12 mouse cellular contexts compared by ENCODE assay signal in the genomic region with DNA sequence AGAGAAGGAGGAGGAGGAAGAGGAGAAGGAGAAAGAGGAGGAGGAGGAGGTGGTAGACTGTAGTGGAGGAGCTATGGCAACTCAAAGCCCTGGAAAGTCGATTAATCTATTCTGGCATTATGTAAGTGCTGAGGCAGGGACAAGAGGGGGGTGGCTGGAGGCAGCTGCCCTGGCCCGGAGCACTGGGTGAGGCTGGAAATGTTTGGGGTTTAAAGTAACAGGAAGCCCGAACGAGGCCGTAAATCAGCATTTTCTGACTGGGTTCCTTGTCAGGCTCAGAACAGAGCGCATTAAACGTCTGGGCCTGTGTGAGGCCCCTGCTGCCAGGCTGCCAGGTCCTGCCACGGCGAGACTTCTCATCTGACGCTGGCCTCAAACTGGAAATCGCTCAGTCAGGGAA.
DNase-seq lines count a peak whose midpoint lies in the region; ATAC-seq and TF ChIP-seq lines count a peak whose summit lies in the region.
"Had no signal": no experiment of that assay in that cellular context is flagged by ENCODE, and none has a peak within 500 bp of the region (broad histone marks: within the 10 kb centered on the region; RNA-seq: fewer than 3 reads in every experiment).

No protein-coding gene starts in this region.

- no peak for TF ChIP-seq POLR2A in kidney, adult 2 months (IDR thresholded peaks at IDR 0.05; ENCODE audit: low read depth, low read length)

- H3K9ac ChIP-seq in kidney, embryonic 14.5 days (ENCODE audit: low read depth, low read length), result no peak overlapping the region
- no peak overlapping the region for H3K9ac ChIP-seq in embryonic facial prominence, embryonic 12.5 days
- H3K9ac ChIP-seq in hindbrain, embryonic 12.5 days, result no peak overlapping the region
- H3K9ac ChIP-seq: intestine, embryonic 15.5 days had no signal

- H3K27me3 ChIP-seq in kidney, adult 2 months (replicated peaks; ENCODE audit: control insufficient read depth, insufficient read depth, low read length), result no peaks in the 10 kb centered on the region
- no peaks in the 10 kb centered on the region for H3K27me3 ChIP-seq in kidney, embryonic 14.5 days (ENCODE audit: control insufficient read depth, insufficient read depth, low read length)
- H3K27me3 ChIP-seq in embryonic facial prominence, embryonic 12.5 days, result peaks cover 3% of the 10 kb centered on the region; the same call in 1 of the 2 replicates
- H3K27me3 ChIP-seq in hindbrain, embryonic 12.5 days, result no peaks in the 10 kb centered on the region

- H3K36me3 ChIP-seq in kidney, adult 2 months (ENCODE audit: control insufficient read depth, insufficient read depth, low read length), result no peaks in the 10 kb centered on the region
- H3K36me3 ChIP-seq in kidney, embryonic 14.5 days (ENCODE audit: control insufficient read depth, insufficient read depth, low read length), result no peaks in the 10 kb centered on the region
- H3K36me3 ChIP-seq in embryonic facial prominence, embryonic 12.5 days, result no peaks in the 10 kb centered on the region
- H3K36me3 ChIP-seq in hindbrain, embryonic 12.5 days, result no peaks in the 10 kb centered on the region
- H3K36me3 ChIP-seq: intestine, embryonic 15.5 days had no signal

- H3K4me1 ChIP-seq in kidney, adult 2 months (ENCODE audit: control insufficient read depth, insufficient read depth, low read length), result no peaks in the 10 kb centered on the region
- peaks cover 30% of the 10 kb centered on the region for H3K4me1 ChIP-seq in kidney, embryonic 14.5 days (ENCODE audit: control insufficient read depth, insufficient read depth, low read length)
- peaks cover 17% of the 10 kb centered on the region for H3K4me1 ChIP-seq in embryonic facial prominence, embryonic 12.5 days
- H3K4me1 ChIP-seq in hindbrain, embryonic 12.5 days, result no peaks in the 10 kb centered on the region; the same call in 1 of the 2 replicates

- no peak overlapping the region for H3K27ac ChIP-seq in kidney, adult 2 months (ENCODE audit: insufficient read depth, low read depth, low read length)
- no peak overlapping the region for H3K27ac ChIP-seq in kidney, embryonic 14.5 days (ENCODE audit: low read depth, low read length)
- H3K27ac ChIP-seq in embryonic facial prominence, embryonic 12.5 days, result peak overlapping the region; percentile 36; the same call in 1 of the 2 replicates
- no peak overlapping the region for H3K27ac ChIP-seq in hindbrain, embryonic 12.5 days
- H3K27ac ChIP-seq: intestine, embryonic 15.5 days had no signal

- H3K4me3 ChIP-seq in kidney, adult 2 months (ENCODE audit: insufficient read depth, low read depth, low read length), result no peak overlapping the region
- H3K4me3 ChIP-seq in kidney, embryonic 14.5 days (ENCODE audit: low read length), result no peak overlapping the region
- no peak overlapping the region for H3K4me3 ChIP-seq in embryonic facial prominence, embryonic 12.5 days
- H3K4me3 ChIP-seq in hindbrain, embryonic 12.5 days, result no peak overlapping the region
- H3K4me3 ChIP-seq: intestine, embryonic 15.5 days had no signal

- peak; percentile 46 for DNase-seq in kidney, adult 2 months
- peak; percentile 57 for DNase-seq in kidney, postnatal 14 days
- peak; percentile 33 for DNase-seq in lung, postnatal 14 days
- DNase-seq in layer of hippocampus, postnatal 10 days (ENCODE audit: low spot score in 2 of 2), result no peak
- DNase-seq in layer of hippocampus, adult 11-12 months (ENCODE audit: low spot score), result no peak
- DNase-seq: adrenal gland, postnatal 10 days; cerebellum, adult 11 months had no signal

- H3K9me3 ChIP-seq in kidney, embryonic 14.5 days (ENCODE audit: control insufficient read depth, low read length), result no peaks in the 10 kb centered on the region
- no peaks in the 10 kb centered on the region for H3K9me3 ChIP-seq in embryonic facial prominence, embryonic 12.5 days
- no peaks in the 10 kb centered on the region for H3K9me3 ChIP-seq in hindbrain, embryonic 12.5 days (replicated peaks)
- H3K9me3 ChIP-seq: intestine, embryonic 15.5 days had no signal

- no peak overlapping the region for H3K4me2 ChIP-seq in kidney, embryonic 14.5 days (replicated peaks; ENCODE audit: low read depth, low read length)
- no peak overlapping the region for H3K4me2 ChIP-seq in embryonic facial prominence, embryonic 12.5 days (replicated peaks)
- no peak overlapping the region for H3K4me2 ChIP-seq in hindbrain, embryonic 12.5 days (replicated peaks)
- H3K4me2 ChIP-seq: intestine, embryonic 15.5 days had no signal

- no peak; the same call in 1 of the 2 replicates for ATAC-seq in kidney, embryonic 14.5 days (ENCODE audit: low FRiP score, low TSS enrichment)
- ATAC-seq in embryonic facial prominence, embryonic 12.5 days (ENCODE audit: insufficient number of reproducible peaks, insufficient read depth, low FRiP score, low TSS enrichment), result no peak
- ATAC-seq in hindbrain, embryonic 12.5 days (ENCODE audit: low FRiP score), result no peak
- ATAC-seq: CD4-positive, CD25-positive, alpha-beta regulatory T cell, adult 4 months; intestine, embryonic 15.5 days had no signal

- TF ChIP-seq CTCF in kidney, adult 2 months (conservative IDR thresholded peaks at IDR 0.05; ENCODE audit: insufficient read depth, insufficient read length, low read depth, low read length), result no peak

- WGBS in kidney, adult 2 months, result 23% methylated on average over 11 of the region's 11 CpGs
- WGBS in kidney, embryonic 14.5 days, result 8% methylated on average over 11 of the region's 11 CpGs
- 32% methylated on average over 11 of the region's 11 CpGs for WGBS in embryonic facial prominence, embryonic 12.5 days
- 46% methylated on average over 11 of the region's 11 CpGs for WGBS in hindbrain, embryonic 12.5 days

Comparison
In these comparisons a context has a peak if more than half of its experiments do, and no peak if none do; other contexts are left out.
1. DNase-seq: peak in kidney, adult 2 months (single experiment), kidney, postnatal 14 days (single experiment) and lung, postnatal 14 days (single experiment); none in layer of hippocampus, postnatal 10 days (0 of 2) and layer of hippocampus, adult 11-12 months (single experiment).